Mouse (Mus musculus) forebrain, embryonic 14.5 days (tissue): ENCODE measurements at regions not wholly inside any gene's neighbourhood (a gene's known extent, or its start where the extent isn't known, plus 50 kb on each side); places are given as distances from the start of the nearest gene placed in this dataset.

ENCODE experiments used
- ATAC-seq: fragments of 200-750 bp; cut with Nextera tagmentation; 2 replicates; pipeline ENCODE4 v1.8.0; 2017; ENCODE audit warnings: mild to moderate bottlenecking, moderate library complexity
- DNase-seq: peaks from one replicate; pipeline ENCODE4 v3.0.0-alpha.2; 2015; ENCODE audit warnings: low spot score
- H3K27ac ChIP-seq: fragments of 300-500 bp; sonication (generic); 2 replicates; pipeline ENCODE4 v1.5.1; 2014; ENCODE audit warnings: low read depth, mild to moderate bottlenecking, control low read depth, low read length, moderate library complexity
- H3K27me3 ChIP-seq: fragments of 300-500 bp; sonication (generic); replicated peaks from 2 replicates; pipeline ENCODE4 v1.6.1; 2014; ENCODE audit warnings: low read length, control low read depth, mixed read lengths; ENCODE audit not compliant: control insufficient read depth, insufficient read depth
- H3K36me3 ChIP-seq: fragments of 300-500 bp; sonication (generic); 2 replicates; pipeline ENCODE4 v1.6.1; 2014; ENCODE audit warnings: low read length, control low read depth; ENCODE audit not compliant: control insufficient read depth, insufficient read depth
- H3K4me1 ChIP-seq: fragments of 300-500 bp; sonication (generic); 2 replicates; pipeline ENCODE4 v1.6.1; 2014; ENCODE audit warnings: antibody characterized with exemption, low read length, control low read depth; ENCODE audit not compliant: control insufficient read depth, insufficient read depth
- H3K4me2 ChIP-seq: fragments of 300-500 bp; sonication (generic); 2 replicates; pipeline ENCODE4 v1.6.1; 2014; ENCODE audit warnings: mild to moderate bottlenecking, control low read depth, low read length
- H3K4me3 ChIP-seq: fragments of 300-500 bp; sonication (generic); 2 replicates; pipeline ENCODE4 v1.5.1; 2014; ENCODE audit warnings: low read depth, low read length, control low read depth
- H3K9ac ChIP-seq: fragments of 300-500 bp; sonication (generic); 2 replicates; pipeline ENCODE4 v1.6.1; 2014; ENCODE audit warnings: mild to moderate bottlenecking, low read length, control low read depth, moderate library complexity
- H3K9me3 ChIP-seq: fragments of 300-500 bp; sonication (generic); replicated peaks from 2 replicates; pipeline ENCODE4 v1.6.1; 2016; ENCODE audit warnings: low read length, control low read depth, mixed read lengths; ENCODE audit not compliant: control insufficient read depth
- WGBS: fragments of 180-500 bp; shearing (Covaris S2); extraction: QIAGEN DNeasy Blood & Tissue Kit; methylation state at CpG from one replicate; pipeline ENCODE4 v1.1.7; 2014; 5-methylcytosine and 5-hydroxymethylcytosine counted together

GRCm38 (mm10) chr9:48094756-48095155 lies 67.1 kb upstream of the Nxpe4 start:
- ATAC-seq (no peak), DNase-seq (no peak)
- H3K9ac ChIP-seq = no peak overlapping the region
- H3K4me3 ChIP-seq = no peak overlapping the region
- H3K36me3 ChIP-seq = no peaks in the 10 kb centered on the region
- H3K27me3 ChIP-seq = no peaks in the 10 kb centered on the region
- H3K27ac ChIP-seq = no peak overlapping the region
- H3K4me2 ChIP-seq = no peak overlapping the region
- H3K4me1 ChIP-seq = no peaks in the 10 kb centered on the region
- 58% methylated on average over 2 of the region's 2 CpGs for WGBS
- no peaks in the 10 kb centered on the region for H3K9me3 ChIP-seq

- no peaks in the 10 kb centered on the region for H3K36me3 ChIP-seq
- no peak for DNase-seq
- 89% methylated on average over 4 of the region's 4 CpGs for WGBS
- H3K9me3 ChIP-seq = no peaks in the 10 kb centered on the region
- no peaks in the 10 kb centered on the region for H3K27me3 ChIP-seq
- no peaks in the 10 kb centered on the region for H3K4me1 ChIP-seq
- H3K9ac ChIP-seq = no peak overlapping the region
- no peak overlapping the region for H3K4me3 ChIP-seq
- no peak for ATAC-seq
- no peak overlapping the region for H3K4me2 ChIP-seq
- H3K27ac ChIP-seq = no peak overlapping the region
Observed at GRCm38 (mm10) chr9:48099846-48100245, 62.0 kb upstream of the Nxpe4 start.

GRCm38 (mm10) chr9:48106441-48107167 lies 55.2 kb upstream of the Nxpe4 start:
- no peak overlapping the region for H3K4me2 ChIP-seq
- H3K4me3 ChIP-seq = no peak overlapping the region
- DNase-seq = no peak
- no peaks in the 10 kb centered on the region for H3K27me3 ChIP-seq
- 0 out of 2 replicates have a peak, but pooled peaks cover 4% of the 10 kb centered on the region for H3K4me1 ChIP-seq
- no peak overlapping the region for H3K27ac ChIP-seq
- 57% methylated on average over 2 of the region's 2 CpGs for WGBS
- H3K9me3 ChIP-seq = no peaks in the 10 kb centered on the region
- H3K36me3 ChIP-seq = no peaks in the 10 kb centered on the region
- H3K9ac ChIP-seq = no peak overlapping the region
- no peak for ATAC-seq

- 59% methylated on average over 7 of the region's 7 CpGs for WGBS
- Histone ChIP-seq H3K9ac (no peak overlapping the region), H3K9me3 (no peaks in the 10 kb centered on the region), H3K4me2 (no peak overlapping the region), H3K27me3 (no peaks in the 10 kb centered on the region), H3K36me3 (no peaks in the 10 kb centered on the region), H3K4me1 (0 out of 2 replicates have a peak, but pooled peaks cover 4% of the 10 kb centered on the region), H3K27ac (no peak overlapping the region), H3K4me3 (no peak overlapping the region)
- DNase-seq (peak; percentile 10), ATAC-seq (no peak)
Observed at GRCm38 (mm10) chr9:48108994-48109619, 52.7 kb upstream of the Nxpe4 start.

GRCm38 (mm10) chr9:48111316-48111890 lies 50.4 kb upstream of the Nxpe4 start:
- WGBS = 59% methylated on average over 8 of the region's 8 CpGs

More at GRCm38 (mm10) chr9:48111316-48111890, 50.4 kb upstream of the Nxpe4 start:
- Histone ChIP-seq H3K27me3 (no peaks in the 10 kb centered on the region), H3K9ac (no peak overlapping the region), H3K4me1 (0 out of 2 replicates have a peak, but pooled peaks cover 4% of the 10 kb centered on the region), H3K4me3 (no peak overlapping the region), H3K9me3 (no peaks in the 10 kb centered on the region), H3K36me3 (no peaks in the 10 kb centered on the region), H3K4me2 (no peak overlapping the region), H3K27ac (no peak overlapping the region)
- no peak for DNase-seq
- ATAC-seq = no peak
